Mouse (Mus musculus): ENCODE results near the gene Slmap. TPM values are rescaled to one million over a fixed set of nuclear protein-coding genes. Genes with fewer than 3 reads are reported as not detected.
A peak's percentile ranks its signal among the peaks of the same experiment; 100 is the strongest.
"Not testable (repeated sequence)": the region's sequence is repeated elsewhere in the genome, so short reads cannot be mapped to it uniquely, and the experiment has no call there.

Gene Slmap
- total RNA-seq (2014; fragmentation: Nextera tagmentation), result 62.0 and 81.1 TPM in 2 replicates
- total RNA-seq (2017), result 86.4 and 97.3 TPM in 2 replicates

DNA sequence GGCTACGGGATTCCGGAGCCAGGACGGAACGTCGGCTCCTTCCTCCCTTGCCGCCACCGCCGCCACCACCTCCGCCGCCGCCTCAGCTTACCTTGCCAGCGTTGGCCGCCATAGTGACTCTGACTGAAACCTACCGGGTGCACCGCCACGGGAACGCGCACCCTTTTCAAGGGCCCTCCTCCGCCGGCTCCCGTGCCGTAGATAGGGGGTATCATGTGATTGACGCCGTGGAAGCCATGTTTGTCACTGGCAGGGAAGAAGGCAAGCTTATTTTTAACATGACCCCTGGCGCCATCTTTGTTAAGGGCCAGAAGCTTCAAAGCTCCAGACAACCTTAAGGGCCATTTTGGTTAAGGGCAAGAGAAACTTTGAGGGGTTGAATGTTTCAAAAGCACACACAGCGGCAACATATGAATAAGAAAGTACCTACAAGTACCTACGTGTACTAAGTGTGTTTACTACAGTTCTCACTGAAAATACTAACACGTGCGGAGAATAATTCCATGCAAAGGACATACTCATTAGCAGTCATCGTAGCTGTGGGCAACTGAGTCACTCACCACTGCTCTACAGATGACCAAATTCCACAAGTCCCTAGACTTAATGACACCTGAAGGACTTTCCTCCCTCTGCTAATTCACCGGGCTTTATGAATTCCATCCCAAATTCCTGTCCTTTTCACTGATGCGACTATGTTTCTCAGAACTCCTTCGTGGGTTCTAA is at the start of gene Slmap:
Gene Slmap (minus strand): TSS at position 175 of the 723 bp plus-strand sequence.
- ATAC-seq (replicated peaks; ENCODE audit: low FRiP score, low TSS enrichment, poor library complexity, severe bottlenecking), result peak; percentile 96

DNA sequence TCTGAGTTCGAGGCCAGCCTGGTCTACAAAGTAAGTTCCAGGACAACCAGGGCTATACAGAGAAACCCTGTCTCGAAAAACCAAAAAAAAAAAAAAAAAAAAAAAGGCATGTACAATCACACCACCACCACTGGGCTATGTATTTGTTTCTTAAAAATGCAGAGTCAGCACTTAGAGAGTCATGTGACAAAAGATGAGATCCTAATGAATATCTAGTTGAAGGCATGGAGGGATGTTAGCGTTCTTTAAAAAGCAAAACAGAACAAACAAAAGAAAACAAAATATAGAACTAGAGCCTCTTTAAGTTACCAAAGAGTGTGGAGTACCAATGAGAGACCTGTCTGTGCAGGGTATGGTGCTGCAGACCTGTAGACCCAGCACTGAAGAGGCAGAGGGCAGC is 48.9 kb upstream of the Slmap start:
- ATAC-seq (replicated peaks; ENCODE audit: low FRiP score, low TSS enrichment, poor library complexity, severe bottlenecking), result no peak

DNA sequence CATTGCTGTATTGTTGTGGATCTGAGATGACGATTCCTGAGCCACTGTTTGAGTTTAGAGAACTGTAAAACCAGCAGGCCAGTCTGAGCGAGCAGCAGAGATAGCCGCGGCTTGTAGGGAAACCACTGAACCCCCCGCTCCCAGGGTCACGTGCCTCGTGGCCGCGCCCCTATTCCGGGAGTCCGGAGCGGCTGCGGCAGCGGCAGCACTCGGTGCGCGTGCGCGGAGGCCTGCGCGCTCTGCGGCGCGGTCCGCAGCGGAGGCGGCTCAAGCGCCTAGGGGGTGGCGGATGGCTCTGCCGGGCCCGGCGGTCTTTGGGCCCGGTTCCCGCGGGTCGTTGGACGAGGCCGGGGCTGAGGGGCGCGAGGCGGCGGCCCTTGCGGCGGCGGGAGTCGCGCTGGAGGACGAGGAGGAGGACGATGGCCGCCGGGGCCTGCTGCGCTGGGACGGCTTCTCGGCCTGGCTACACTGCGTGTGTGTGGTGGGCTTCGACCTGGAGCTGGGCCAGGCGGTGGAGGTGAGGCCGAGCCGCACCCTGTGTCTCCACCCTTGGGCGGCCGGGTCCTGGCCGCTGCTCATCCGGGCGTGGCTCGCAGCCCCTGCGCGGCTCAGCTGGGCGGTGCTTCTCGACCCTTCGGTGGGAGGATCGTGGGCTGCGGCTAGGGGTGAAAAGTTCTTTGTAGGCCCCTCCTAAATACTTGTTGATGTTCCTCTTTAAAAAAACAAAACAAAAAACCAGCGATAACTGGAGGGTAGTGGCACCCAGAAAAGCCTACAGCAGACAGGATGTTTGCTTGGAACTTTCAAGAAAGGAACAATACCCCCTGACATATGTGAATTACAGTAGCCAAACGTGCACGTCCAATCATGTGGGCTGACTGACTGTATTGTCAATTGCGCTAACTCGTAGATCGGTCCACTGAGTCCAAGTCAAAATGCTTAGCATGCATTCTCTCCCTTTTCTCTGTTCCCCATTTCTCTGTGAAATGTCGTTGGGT is 44.9 kb upstream of the Slmap start:
- ATAC-seq (replicated peaks; ENCODE audit: low FRiP score, low TSS enrichment, poor library complexity, severe bottlenecking), result peak; percentile 86

DNA sequence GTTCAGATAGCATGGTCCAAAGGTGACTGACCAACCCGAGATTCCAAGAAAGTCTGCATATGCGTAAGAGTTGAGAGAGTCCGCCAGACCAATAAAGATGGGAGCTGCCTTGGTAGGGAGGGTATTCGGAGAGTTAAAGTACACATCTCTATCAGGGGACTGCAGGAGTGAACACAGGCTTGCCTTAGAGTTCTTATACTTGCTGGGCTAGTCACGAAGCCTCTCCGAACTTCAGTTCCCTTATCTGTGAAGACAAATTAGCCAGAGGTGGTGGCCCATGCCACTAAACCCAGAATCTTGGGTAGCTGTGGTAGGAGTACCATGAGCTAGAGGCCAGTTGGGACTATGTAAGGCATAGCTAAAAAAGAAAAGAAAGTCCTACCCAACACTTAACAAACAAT is 44.1 kb upstream of the Slmap start:
- peak; percentile 81 for ATAC-seq (replicated peaks; ENCODE audit: low FRiP score, low TSS enrichment, poor library complexity, severe bottlenecking)

DNA sequence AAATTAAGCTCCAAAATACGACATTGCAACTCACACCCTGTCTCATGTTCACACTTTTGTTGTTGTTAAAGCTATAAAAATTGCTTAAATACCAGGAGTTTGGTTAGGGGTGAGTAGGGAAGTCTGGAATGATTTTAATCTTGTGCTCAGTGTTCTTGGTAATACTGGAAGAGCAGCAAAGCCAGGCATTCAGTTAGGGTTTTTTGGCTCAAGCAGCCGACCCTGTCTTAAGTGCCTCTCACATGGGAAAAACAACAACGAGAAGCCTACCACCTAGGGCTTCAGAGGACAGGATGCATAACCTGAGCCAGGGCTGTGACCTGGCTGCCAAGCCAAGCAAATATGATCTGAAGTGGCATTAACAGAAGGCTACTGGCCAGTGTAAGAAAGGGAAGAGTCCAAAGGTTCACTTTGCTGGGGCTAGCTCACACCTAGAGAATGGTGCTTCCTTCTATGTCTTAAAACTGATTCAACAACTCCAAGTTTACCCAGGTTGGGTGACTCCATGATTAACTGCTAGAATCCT is 41.6 kb upstream of the Slmap start:
- ATAC-seq (replicated peaks; ENCODE audit: low FRiP score, low TSS enrichment, poor library complexity, severe bottlenecking), result no peak

DNA sequence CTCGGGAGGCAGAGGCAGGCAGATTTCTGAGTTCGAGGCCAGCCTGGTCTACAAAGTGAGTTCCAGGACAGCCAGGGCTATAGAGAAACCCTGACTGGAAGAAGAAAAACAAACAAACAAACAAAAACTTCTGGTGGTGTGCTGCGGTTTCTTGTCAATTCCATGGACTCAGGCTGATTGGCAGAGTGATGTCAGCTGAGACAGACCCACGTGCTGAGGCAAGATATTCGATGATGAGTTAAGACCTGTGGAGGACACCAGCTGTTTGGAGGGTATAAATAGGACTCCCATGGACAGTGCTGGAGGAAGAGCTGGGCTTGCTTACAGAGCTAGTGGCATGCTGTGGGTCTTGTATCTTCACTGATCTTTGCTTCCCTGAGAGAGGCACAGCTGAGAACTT is 38.8 kb upstream of the Slmap start, which contains the start of gene Dennd6a:
Gene Dennd6a (plus strand): TSS at position 301 of the 400 bp plus-strand sequence.
- ATAC-seq (replicated peaks; ENCODE audit: low FRiP score, low TSS enrichment, poor library complexity, severe bottlenecking), result not testable (repeated sequence)

DNA sequence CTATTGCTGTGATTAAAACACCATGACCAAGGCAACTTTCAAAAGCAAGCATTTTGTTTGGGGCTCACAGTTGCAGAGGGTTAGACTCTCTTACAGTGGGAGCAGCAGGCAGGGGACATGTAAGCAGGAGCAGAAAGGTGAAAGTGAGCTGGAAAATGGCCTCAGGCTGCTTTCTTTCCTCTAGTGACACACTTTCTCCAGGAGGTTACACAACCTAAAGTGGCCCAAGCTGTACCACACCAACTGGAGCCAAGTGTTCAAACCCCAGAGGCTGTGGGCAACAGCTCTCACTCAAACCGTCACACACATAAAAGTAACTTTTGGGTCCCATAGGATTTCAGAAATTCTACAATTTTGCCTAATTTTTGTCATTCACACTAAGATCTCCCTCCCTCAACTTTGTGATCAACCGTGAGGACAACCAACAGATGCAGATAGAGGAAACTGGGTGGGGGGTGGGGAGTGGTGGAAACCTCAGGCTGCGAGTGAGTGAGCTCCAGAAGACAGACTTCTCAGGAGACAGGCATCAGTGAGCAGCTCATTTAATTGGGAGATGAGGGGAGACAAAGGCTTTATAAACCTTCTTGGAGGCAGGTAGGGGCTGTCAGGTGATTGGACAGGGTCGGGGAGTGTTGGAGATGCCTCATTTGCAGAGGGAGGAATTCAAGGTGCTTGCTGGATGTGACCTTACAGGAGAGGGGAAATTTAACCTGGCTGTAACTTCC is 37.4 kb upstream of the Slmap start:
- no peak for ATAC-seq (replicated peaks; ENCODE audit: low FRiP score, low TSS enrichment, poor library complexity, severe bottlenecking)

DNA sequence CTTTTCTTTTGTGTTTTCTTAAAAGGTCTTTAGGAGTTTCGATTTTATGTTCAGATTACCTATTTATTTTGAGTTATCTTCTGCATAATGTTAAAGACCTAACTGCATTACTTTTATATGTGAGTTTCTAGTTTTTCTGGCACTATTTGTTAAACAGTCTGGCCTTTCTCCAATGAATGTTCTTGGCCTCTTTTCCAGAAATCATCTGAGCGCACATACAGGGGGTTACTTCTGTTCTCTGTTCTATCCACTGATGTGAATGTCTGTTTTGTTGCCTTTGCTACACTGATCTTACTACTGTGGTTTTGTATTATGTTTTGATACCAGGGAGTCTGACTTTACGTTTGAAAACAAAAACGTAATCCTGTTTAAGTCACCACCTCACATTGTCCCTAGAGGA is 35.1 kb upstream of the Slmap start:
- no peak for ATAC-seq (replicated peaks; ENCODE audit: low FRiP score, low TSS enrichment, poor library complexity, severe bottlenecking)

DNA sequence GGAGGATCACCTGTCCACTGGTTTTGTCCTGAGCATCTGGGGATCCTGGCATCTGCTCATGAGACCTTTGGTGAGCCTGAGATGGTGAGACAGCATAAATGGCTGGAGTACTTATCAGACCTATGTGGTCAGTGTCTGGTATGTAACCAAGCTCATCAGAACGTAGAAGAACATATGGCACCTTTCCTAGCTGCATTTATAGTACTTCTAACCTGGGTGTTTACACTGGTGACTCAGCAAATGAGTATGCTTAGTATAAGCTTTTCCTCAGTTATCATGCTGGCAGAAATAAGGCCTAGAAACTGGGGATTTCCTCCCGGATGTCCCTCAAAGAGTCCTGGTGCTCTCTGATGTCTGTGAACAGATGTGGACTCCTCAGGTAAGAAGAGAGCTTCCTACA is 27.5 kb upstream of the Slmap start:
- no peak for ATAC-seq (replicated peaks; ENCODE audit: low FRiP score, low TSS enrichment, poor library complexity, severe bottlenecking)

DNA sequence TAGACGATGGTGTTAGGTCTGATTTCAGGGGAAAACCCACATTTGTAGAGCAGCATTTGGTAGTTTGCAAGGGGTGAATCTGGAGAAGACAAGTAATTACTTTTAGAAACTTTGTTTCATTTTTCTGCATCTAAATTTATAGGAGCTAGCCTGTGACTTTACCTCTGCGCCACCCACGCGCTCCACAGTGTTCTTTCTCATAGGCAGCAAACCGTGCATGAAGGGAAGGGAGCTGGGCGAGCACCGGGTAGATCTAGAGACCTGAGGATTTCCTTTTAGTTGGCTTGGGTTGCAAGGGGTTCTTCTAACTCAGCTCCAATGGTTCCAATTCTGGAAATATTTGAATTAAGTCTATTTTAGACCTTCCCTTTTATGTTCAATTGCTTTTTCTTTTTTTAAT is 23.8 kb upstream of the Slmap start:
- no peak for ATAC-seq (replicated peaks; ENCODE audit: low FRiP score, low TSS enrichment, poor library complexity, severe bottlenecking)

DNA sequence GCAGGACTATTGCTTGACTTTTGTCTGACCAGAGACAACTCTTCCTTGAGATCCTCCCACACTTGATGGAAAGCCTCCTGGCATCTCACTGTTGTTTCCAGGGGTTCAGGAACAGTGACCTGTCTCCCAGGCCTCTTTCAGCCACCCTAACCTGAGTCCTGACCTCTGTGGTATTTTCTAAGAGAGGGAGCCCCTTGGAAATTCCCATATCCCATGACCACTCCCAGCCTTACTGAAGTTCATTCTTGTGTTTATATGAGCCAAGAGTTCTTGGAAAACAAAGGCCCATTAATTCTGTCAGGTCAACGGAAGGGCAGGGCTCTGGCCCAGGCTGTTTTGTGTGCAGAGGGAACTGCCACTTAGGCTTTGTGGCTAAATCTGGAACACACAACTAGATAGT is 22.9 kb upstream of the Slmap start:
- no peak for ATAC-seq (replicated peaks; ENCODE audit: low FRiP score, low TSS enrichment, poor library complexity, severe bottlenecking)

DNA sequence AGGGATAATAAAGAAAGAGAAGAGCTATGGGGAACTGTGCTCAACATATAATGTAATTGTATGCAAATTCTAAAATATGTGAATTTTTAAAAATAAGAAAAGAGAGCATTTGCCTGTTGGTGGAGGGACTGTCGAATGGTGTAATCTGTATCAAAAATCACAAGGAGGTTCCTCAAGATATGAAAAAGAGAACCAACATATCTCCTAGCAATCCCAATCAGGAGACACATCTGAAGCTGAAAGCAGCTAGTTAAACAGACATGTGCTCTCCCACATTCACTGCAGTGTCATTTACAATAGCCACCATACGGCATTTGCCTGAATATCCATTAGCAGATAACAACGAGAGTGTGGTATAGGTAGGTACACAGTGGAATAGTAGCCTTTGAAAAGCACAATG is 18.1 kb upstream of the Slmap start:
- ATAC-seq (replicated peaks; ENCODE audit: low FRiP score, low TSS enrichment, poor library complexity, severe bottlenecking), result peak; percentile 50; the same call in 1 of the 2 replicates

DNA sequence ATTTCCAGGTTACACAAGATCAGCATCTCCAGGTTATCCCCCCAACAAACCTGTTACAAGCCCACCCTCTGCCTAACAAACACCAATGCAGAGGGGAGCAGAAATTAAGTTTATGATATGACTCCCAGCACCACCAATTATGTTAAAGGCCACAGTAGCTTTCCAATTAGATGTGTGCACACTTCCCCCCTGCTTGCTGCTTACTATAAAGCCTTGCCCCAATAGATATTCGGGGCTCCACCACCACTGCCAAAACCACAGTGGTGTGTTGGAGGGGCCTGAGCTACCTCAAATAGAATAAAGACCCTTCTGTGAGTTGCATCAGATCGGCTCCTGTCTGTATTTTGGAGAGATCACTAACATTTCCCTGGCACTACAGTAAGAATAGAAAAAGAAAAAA is 17.7 kb upstream of the Slmap start:
- no peak for ATAC-seq (replicated peaks; ENCODE audit: low FRiP score, low TSS enrichment, poor library complexity, severe bottlenecking)

DNA sequence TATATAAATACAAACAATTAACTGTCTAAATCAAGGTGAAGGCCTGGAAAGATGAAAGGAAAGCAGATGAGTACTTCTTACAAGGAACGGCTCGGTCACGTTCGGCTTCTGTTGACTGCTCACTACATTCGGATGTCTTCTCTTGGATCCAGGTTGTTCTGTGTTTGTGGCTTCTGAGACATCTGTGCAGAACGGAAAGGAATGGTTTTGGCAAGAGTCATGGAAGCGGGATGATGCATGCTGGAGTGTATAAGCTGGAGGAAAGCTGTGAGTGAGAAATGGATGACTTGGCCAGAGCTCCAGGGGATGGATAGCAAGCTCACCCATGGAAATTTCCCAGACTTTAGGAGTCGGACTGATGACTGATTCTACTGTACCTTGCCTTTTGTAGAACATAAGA is 16.0 kb upstream of the Slmap start:
- ATAC-seq (replicated peaks; ENCODE audit: low FRiP score, low TSS enrichment, poor library complexity, severe bottlenecking), result no peak

DNA sequence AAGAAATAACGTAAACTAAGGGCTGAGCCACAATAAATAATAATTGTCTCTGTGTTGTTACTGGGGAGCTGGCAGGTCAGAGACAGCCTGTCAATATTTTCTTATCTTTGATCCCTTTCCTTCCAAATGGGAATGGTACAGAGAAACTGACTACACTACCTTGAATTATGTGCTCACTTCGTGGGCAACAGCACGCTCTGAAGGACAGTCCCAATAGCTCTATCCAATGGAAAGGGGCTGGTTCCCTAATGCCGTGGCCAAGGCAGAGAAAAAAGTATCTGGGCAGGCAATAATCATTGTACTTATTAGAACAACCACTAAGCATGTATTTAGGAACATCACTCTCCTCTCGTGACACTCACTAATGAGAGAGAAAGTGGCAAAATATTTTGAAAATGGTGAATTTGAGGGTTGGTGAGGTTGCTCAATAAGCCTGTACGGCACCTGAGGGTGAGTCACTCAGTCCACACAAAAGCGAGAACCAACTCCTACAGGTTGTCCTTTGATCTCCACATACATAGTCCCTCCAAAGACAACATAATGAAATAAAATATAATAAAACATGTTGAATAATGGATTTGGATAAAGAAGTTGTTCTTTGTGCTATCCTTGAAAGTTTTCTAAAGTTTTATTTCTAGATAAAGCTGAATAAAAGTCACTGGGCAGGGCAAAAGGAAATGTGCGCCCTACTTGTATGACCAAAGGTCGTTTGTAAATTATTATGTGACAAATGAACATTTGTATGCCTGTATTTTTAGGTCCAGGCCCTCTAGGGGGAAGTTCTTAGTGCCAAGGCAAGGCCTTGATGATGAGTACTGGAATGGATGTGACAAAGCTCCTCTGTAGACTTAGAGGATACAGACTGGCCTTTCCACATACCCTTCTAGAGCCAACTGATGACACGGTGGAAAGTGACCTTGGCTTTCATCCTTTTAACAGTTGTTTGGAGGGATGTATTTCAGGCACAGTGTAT is 13.1 kb upstream of the Slmap start:
- ATAC-seq (replicated peaks; ENCODE audit: low FRiP score, low TSS enrichment, poor library complexity, severe bottlenecking), result no peak

DNA sequence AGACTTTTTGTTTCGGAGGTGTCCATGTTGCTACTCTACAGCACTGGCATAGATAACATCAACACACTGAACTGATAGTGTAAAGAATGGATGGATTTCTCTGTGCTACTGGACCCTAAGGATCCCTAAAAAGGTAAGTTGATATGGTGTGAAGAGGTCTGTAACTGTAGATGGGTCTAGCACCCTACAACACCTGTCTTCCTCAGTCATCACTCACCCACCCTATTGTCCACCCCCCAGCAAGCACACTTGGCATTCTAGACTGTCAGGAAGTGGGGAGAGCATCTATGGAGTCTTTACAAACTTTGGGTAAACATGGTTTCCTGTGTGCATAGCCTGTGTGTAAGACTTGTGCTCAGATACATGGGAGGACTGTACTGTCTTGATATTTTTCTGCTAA is 7.4 kb upstream of the Slmap start:
- ATAC-seq (replicated peaks; ENCODE audit: low FRiP score, low TSS enrichment, poor library complexity, severe bottlenecking), result no peak

DNA sequence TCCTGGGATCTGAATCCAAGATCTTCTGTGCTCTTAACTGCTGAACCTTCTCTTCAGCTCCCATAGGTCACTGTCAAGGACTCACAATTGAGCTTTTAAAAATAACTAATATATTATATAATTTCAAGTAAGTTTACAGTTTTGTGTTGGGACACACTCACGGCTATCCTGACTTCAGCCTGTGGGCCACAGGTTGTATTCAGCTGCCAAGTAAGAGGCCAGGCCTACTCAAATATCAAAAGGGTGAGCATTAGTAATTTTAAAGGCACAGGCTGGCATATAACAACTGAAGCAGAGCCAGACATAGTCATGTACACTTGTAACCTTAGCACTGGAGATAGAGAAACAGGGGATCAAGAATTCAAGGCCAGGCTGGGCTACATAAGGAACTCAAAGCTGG is 5.8 kb upstream of the Slmap start:
- ATAC-seq (replicated peaks; ENCODE audit: low FRiP score, low TSS enrichment, poor library complexity, severe bottlenecking), result no peak

DNA sequence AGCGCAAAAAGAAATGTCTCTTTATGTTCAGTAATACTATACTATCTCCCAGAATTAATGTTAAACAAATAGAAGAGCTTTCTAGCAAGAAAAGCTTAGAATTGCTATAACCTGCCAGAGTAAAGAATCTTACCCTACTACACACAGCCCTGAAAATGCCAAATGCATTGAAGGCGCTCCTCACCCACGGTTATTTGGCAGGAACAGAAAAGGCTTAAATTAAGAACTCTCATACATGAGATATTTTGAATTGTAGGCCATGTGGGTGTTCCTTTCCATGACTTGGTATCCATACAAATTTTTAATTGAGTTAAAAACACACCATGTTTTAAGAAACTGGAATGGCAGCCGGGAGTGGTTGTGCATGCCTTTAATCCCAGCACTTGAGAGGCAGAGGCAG is 4.5 kb upstream of the Slmap start:
- ATAC-seq (replicated peaks; ENCODE audit: low FRiP score, low TSS enrichment, poor library complexity, severe bottlenecking), result no peak
